Mouse (Mus musculus): ENCODE results near the gene Tmem267.

DNA sequence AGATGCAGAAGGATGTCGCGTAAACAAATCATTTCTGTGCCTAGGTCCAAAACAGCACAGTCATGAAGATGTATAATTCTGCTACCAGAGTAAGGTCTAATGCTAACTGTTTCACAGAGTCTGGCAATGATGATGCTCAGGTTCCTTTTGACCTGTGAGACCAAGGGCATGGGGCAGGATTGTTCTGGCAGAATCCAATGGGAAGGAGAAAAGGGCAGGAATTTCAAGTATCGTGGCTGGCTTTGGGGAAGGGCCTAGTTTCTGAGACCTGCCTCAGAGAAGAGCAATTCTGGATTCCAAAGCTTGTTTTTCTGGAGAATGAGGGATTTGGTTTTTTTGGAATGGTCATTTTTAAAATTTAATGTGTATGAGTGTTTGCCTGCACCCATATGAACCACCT lies 131.0 kb downstream of the Tmem267 start:
- TF ChIP-seq CTCF (conservative IDR thresholded peaks at IDR 0.05; ENCODE audit: low read length) (no peak), NANOG (IDR thresholded peaks at IDR 0.05; ENCODE audit: borderline replicate concordance, low read length) (no peak)
